ENCODE assay signal across 25 mouse cellular contexts in the genomic region with DNA sequence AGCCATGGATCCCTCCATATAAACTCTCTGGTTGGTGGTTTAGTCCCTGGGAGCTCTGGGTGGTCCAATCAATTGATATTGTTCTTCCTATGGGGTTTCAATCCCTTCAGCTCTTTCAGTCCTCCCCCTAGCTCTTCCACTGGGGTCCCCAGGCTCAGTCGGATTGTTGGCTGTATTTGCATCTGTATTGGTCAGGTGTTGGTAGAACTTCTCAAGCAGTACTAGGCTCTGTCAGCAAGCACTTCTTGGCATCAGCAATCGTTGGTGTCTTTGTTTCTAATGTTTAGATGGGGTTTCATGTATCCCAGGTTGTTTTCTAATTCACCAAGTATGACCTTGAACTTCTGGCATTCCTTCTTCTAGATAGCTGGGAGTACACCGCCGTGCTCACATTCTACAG. TPM values are rescaled to one million over a fixed set of nuclear protein-coding genes. Genes with fewer than 3 reads are reported as not detected.
"Had no signal": no experiment of that assay in that cellular context is flagged by ENCODE, and none has a peak within 500 bp of the region (broad histone marks: within the 10 kb centered on the region; RNA-seq: fewer than 3 reads in every experiment).

No protein-coding gene starts in this region.

- H3K36me3 ChIP-seq: midbrain, embryonic 12.5 days; neural tube, embryonic 13.5 days; neural tube, embryonic 15.5 days had no signal

- H3K9me3 ChIP-seq: megakaryocyte, embryonic 14.5 days; midbrain, embryonic 12.5 days; neural tube, embryonic 13.5 days; neural tube, embryonic 15.5 days had no signal

- DNase-seq: lung, adult 18-20 months; lung, embryonic 14.5 days; lung, postnatal 10 days; lung, postnatal 4 days; midbrain, embryonic 14.5 days; retina, postnatal 1 day; right cerebral cortex, adult 18-20 months; right cerebral cortex, postnatal 25 days; right cerebral cortex, postnatal 4 days; spleen, adult 18-20 months; thymus, adult 18-20 months; thymus, postnatal 14 days; thymus, postnatal 36 days had no signal

- H3K4me3 ChIP-seq: megakaryocyte, embryonic 14.5 days; midbrain, embryonic 12.5 days; myocyte; neural tube, embryonic 13.5 days; neural tube, embryonic 15.5 days had no signal

- H3K27me3 ChIP-seq: midbrain, embryonic 12.5 days; neural tube, embryonic 13.5 days had no signal

- ATAC-seq: midbrain, embryonic 16.5 days had no signal

- H3K4me2 ChIP-seq: lung, embryonic 14.5 days; midbrain, embryonic 12.5 days; neural tube, embryonic 13.5 days; neural tube, embryonic 15.5 days had no signal

- H3K27ac ChIP-seq: midbrain, embryonic 12.5 days; neural tube, embryonic 13.5 days; neural tube, embryonic 15.5 days had no signal

- H3K9ac ChIP-seq: lung, embryonic 14.5 days; midbrain, embryonic 12.5 days; neural tube, embryonic 13.5 days; neural tube, embryonic 15.5 days had no signal

RNA-seq across cellular contexts. Expression of gene H2-M10.6, which starts 20.7 kb away (rescaled TPM):
- polyA plus RNA-seq: lung, embryonic 14.5 days; lung, embryonic 16.5 days; midbrain, embryonic 12.5 days; midbrain, embryonic 14.5 days; midbrain, embryonic 16.5 days; myocyte; neural tube, embryonic 11.5 days; neural tube, embryonic 13.5 days; neural tube, embryonic 15.5 days; small intestine, adult 2 months; stomach, embryonic 14.5 days; stomach, embryonic 16.5 days; thymus, postnatal 0 days had no signal

RNA-seq across cellular contexts. Expression of gene Trim15, which starts 34.3 kb away (rescaled TPM):
- polyA plus RNA-seq: myocyte had no signal

RNA-seq across cellular contexts. Expression of gene Trim10, which starts 36.7 kb away (rescaled TPM):
- polyA plus RNA-seq: myocyte; small intestine, adult 2 months had no signal

RNA-seq across cellular contexts. Expression of gene Trim40, which starts 57.2 kb away (rescaled TPM):
- polyA plus RNA-seq: lung, embryonic 14.5 days; lung, embryonic 16.5 days; midbrain, embryonic 12.5 days; midbrain, embryonic 14.5 days; midbrain, embryonic 16.5 days; myocyte; neural tube, embryonic 11.5 days; neural tube, embryonic 13.5 days; neural tube, embryonic 15.5 days; stomach, embryonic 14.5 days had no signal
